Mouse (Mus musculus) gonadal fat pad, adult 2 months (tissue): ENCODE data around the gene Inpp5b. TPM values are rescaled to one million over a fixed set of nuclear protein-coding genes. Genes with fewer than 3 reads are reported as not detected.
"Not testable (repeated sequence)": the region's sequence is repeated elsewhere in the genome, so short reads cannot be mapped to it uniquely, and the experiment has no call there.

ENCODE experiments used
- DNase-seq: peaks from one replicate; pipeline ENCODE4 v3.0.0-alpha.2; 2012; ENCODE audit warnings: low read depth
- polyA plus RNA-seq: library from polyadenylated mRNA; depleted of rRNA; stranded (reverse); fragments of >200 nt; gene quantifications from 2 replicates; pipeline ENCODE4 v1.2.3, GENCODE M21; 2012; rRNA removed

Inpp5b gene
- 31.5 and 37.5 TPM in 2 replicates for polyA plus RNA-seq

DNA sequence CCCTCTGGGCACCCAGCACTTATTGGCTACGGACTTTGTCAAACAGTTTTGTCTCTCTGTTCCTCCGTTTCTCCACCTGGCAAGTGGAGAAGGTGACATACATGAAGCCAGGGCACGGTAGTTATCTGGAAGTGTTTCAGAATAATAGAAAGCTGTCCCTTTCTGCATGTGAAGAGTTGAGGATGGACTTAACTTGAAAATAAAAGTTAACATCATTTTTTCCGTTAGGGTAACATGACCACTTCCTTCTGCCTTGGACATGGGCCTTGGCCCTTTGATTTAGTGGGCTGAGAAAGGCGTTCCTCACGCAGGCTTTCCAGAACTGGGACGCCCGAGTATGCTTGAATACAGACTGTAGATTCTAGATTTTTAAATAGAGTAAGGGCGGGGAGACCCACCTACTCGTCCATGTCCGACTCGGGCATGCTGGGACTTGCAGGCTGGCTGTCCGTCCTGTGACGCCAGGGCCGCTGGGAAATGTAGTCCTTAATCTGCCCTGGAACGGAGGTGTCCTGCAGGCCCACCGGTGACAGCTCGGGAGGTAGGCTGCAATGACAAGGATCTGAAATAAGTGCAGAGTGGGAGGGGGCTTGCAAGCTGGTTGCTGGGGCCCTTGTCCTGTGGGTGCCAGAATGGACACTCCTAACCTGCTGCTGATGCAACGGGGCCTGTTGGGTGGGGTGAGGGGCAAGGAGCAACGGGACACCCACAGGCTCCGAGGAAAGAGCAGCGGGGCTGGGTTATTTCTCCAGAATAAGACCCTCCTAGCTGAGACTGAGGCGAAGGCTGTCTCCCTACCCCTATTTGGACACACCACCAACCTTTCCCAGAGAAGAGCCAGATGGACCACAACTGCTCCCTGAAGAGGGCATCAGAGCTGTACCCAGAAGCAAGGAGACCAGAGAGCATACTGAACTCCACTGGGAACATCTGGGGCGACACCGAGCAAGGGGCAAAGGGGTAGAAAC lies at the start of gene Inpp5b:
Inpp5b (plus strand) TSS at position 475 of the 968 bp plus-strand sequence.
- no peak for DNase-seq

- DNase-seq: no peak
These were observed 49.2 kb upstream of the Inpp5b start for GRCm38 (mm10) chr4:124692416-124692861.

DNA sequence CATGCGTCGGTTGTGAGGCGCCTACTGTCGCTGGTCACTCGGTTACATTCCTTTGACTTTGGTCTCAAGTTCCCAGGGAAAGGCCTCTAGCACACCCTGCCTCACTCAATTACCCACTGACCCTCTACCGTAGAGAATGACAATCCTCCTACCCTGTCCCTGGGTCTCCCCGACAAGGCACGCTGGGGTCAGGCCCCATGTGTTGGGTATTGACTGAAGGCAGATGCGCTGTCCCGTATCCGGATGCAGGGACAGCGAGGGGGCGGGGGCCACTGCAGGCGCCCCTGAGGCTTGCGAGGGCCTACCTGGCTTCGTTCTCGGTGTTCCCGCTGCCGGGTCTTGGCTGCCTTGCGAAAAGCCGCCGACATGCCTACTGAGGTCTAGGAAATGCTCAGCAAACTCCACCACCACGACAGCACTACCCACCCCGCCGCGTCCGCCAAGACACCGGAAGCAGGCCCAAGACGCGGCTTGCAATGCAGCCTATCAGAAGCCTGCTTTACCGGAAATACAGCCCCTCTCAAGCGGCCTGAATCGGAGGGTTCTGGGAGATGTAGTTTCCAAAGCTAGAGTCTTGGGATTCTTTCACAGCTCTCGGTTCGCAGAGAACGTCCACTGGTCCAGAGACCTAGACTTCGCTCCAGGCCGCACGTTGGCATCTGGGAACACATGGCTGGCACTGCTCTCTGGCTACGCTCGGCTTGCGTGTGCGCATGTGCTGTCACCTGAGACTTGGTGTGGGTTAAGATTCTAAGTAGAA lies 48.3 kb upstream of the Inpp5b start, which contains the start of gene Utp11:
Utp11 (minus strand) TSS at position 466 of the 760 bp plus-strand sequence.
- no peak for DNase-seq

GRCm38 (mm10) chr4:124694572-124694971 lies 47.1 kb upstream of the Inpp5b start:
- no peak for DNase-seq

GRCm38 (mm10) chr4:124695786-124696516 lies 45.7 kb upstream of the Inpp5b start:
- no peak for DNase-seq

DNA sequence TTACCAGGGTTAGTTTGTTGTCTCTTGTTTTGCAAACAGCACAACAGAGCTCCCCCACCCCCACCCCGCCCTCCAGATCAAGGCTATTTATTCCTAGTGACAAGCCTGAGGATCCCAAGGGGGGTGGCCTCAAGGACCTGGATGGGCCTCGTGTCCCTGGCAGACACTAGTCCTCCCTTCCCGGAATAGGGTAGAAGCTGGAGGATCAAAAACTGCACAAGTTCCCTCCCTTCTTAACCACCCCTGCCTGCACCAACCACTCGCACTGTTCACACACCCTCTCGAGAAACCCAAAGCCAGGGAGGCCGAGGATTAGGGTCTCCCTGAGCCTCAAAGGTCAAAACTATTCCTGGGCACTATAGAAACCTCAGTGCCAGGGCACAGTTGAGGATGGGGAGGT lies 41.9 kb upstream of the Inpp5b start:
- DNase-seq: no peak

DNA sequence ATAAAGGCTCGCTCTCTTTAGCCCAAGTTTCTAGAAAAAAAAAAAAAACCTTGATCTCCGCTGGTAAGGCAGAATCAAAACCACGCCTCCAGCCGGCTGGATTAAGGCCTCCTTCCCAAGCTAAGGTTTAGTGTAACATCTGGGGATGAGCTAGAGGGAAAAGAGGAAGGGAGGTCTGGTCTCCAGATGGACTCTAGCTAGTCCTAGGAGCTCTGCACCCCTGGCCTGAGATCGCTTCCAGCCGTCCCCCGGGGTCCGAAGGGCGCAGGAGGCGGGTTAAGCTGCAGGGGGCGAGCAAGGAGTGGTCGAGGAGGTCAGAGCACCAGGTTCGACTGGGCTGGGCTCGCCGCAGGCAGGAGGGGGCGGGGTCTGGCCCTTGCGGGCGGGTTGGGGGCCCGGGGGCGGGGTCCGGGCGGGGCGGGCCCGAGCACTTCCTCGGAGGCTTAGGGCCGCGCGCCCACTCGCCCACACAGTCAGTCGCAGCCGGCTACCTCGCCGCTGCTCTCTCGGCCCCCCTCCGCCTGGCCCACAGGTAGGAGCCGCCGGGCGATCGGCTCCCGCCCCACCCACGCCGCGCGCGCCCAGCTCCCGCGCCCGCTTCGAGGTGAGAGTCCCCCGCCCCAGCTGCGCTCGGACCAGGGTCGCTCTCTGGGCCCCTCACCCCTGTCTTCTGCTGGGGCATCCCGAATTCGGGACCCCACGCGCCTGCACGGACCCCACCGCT lies 41.2 kb upstream of the Inpp5b start, which contains the start of gene Fhl3:
Fhl3 (plus strand) TSS at position 454 of the 724 bp plus-strand sequence.
- no peak for DNase-seq

DNA sequence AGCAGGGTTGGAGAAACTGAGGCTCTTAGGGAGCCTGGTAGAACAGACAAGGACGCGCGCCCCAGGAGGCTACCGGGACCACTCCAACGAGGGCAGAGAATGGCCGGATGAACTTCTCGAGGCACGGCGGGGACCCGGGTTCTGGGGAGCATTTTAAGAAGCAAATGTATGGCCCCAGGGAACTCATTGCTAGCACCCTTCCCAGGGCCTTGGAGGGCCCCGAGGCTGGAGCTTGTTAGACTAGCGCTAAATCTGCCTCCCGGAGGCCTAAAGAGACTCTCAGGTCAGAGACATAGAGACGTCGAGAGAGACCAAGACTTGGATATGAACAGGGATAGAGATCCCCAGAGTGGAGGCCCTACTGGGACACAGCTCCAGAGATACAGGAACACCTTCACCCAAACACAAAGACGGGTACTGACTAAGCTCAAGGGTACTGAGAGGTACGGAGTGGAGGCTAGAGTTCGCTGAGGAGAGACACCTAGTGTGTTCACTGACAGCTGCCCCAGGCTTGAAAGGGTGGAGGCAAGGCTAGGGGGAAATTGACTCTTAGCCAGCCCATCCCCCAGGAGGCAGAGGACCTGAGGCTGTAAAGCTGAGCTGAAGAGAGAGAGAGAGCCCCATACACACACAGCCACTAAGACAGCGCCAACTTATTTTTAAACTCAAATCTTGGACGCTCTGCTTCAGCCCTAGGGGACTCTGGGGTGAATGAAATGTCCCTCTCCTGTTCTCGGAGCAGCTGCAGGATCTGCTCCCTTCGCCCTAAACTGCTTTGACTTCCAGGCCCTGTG lies 40.4 kb upstream of the Inpp5b start:
- no peak for DNase-seq

DNA sequence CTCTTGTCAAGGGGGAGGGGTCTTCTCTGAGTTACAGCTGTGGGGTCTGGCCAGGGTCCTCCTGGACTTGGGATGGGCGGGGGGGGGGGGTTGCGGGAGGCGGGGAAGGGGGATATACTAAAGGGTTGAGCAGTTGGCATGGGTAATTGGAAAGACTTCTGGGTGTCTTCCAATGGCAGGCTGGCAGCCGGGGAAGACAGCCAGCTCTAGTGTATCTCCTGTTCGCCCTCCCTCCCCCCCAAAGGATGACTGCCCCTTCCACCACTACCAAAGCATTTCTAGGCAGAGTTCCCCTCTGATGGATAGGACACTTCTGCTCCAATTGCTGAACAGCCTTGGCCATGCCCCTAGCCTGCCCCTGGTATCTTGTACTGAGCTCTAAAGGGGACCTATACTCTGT lies 39.7 kb upstream of the Inpp5b start:
- DNase-seq: no peak

GRCm38 (mm10) chr4:124703406-124703805 lies 38.2 kb upstream of the Inpp5b start:
- DNase-seq: no peak

DNA sequence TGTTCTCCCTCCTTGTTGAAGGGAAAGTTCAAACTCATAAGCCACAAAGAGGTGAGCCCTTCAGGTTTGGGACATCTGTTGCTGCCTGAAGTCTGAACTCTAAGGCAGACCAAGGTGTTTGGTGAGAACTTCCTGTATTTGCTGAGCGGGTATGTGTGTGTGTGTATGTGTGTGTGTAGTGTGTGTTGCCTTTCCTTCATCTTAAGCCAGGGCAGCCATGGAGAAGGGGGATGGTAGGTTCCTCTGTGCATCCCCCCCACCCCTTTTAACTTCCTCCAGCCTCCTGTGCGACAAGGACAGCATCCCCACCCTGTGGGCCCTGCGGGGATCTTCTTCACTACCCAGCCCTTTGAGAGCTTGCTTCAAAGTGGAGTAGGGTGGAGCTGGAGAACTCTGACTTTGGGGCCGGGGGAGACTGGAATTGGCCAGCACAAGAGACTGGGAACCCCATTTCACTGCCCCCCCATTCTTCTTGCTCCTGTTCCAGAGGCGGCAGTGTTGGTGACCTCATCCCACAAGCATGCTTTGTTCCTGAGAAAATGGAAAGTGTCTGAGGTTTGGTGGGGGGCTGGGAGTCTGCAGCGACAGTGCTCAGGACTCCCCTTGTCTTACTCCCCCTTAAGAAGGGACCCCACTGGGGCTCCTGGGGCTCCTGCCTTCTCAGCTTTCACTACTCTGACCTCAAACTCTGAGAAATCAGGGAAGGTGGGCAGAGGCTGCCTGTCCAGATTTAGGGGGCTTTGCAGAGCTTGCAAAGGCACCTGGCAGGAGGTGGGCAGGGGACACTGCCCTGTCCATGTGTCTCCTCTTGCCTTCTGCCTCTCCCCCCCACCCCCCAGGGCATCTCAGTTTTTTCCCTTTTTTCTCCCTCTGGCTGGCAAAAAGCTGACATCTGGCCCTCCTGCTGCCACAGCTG lies 37.5 kb upstream of the Inpp5b start:
- DNase-seq: no peak

- DNase-seq: no peak
These were observed 36.7 kb upstream of the Inpp5b start for GRCm38 (mm10) chr4:124704797-124705474.

GRCm38 (mm10) chr4:124705661-124706269 lies 35.9 kb upstream of the Inpp5b start:
- DNase-seq: no peak

DNA sequence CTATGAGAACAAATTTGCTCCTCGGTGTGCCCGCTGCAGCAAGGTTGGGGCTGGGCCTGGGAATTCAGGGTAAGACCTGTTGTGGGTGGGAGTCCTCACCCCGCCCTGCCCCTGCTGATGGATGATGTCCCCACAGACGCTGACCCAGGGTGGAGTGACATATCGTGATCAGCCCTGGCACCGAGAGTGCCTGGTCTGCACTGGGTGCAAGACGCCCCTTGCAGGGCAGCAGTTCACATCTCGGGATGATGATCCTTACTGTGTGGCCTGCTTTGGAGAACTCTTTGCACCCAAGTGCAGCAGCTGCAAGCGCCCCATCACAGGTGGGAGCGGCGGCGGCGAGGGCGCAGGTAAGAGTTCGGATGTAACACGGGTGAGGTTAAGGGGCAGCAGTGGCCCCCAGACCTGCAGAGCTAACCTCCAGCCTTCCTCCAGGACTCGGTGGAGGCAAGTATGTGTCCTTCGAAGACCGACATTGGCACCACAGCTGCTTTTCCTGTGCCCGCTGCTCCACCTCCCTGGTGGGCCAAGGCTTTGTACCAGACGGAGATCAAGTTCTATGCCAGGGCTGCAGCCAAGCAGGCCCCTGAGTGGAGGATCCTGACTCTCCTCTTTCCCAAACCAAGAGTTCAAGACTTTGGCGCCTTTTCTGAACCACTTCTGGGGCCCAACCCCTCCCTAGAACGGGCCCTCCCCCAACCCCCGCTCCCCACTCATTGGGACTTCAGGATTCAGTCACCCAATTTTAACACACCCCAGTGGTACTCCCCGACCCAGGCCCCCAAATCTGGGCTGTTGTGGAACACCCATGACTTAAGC lies 34.1 kb upstream of the Inpp5b start:
- DNase-seq: not testable (repeated sequence)

GRCm38 (mm10) chr4:124708200-124708517 lies 33.5 kb upstream of the Inpp5b start:
- not testable (repeated sequence) for DNase-seq

- DNase-seq: no peak
These were observed 32.9 kb upstream of the Inpp5b start for GRCm38 (mm10) chr4:124708518-124709477.
